Mouse (Mus musculus) ES-E14 (cell line): ENCODE measurements at regions not wholly inside any gene's neighbourhood (a gene's known extent, or its start where the extent isn't known, plus 50 kb on each side); places are given as distances from the start of the nearest gene placed in this dataset.

Experiments
- CHD2 ChIP-seq: IDR thresholded peaks from 2 replicates; pipeline ENCODE4 v1.6.1; 2014; ENCODE audit warnings: mild to moderate bottlenecking, low read depth, low read length, inconsistent platforms
- HCFC1 ChIP-seq: IDR thresholded peaks from 2 replicates; pipeline ENCODE4 v1.6.1; 2012; ENCODE audit warnings: low read length, inconsistent platforms, borderline replicate concordance; ENCODE audit not compliant: insufficient read depth
- MAFK ChIP-seq: IDR thresholded peaks from 2 replicates; pipeline ENCODE4 v1.6.1; 2014; ENCODE audit warnings: mild to moderate bottlenecking, low read depth, low read length, inconsistent platforms; ENCODE audit not compliant: insufficient read depth
- ZC3H11A ChIP-seq: IDR thresholded peaks from 2 replicates; pipeline ENCODE4 v1.6.1; 2012; ENCODE audit warnings: low read depth, mild to moderate bottlenecking, inconsistent platforms, low read length, borderline replicate concordance
- ZNF384 ChIP-seq: IDR thresholded peaks from 2 replicates; pipeline ENCODE4 v1.6.1; 2012; ENCODE audit warnings: low read depth, low read length, inconsistent platforms

GRCm38 (mm10) chr5:51783523-51783922 is 216.0 kb upstream of the Ppargc1a start:
- TF ChIP-seq HCFC1 (no peak), MAFK (no peak), ZNF384 (no peak), ZC3H11A (no peak), CHD2 (no peak)
